Mouse (Mus musculus): ENCODE measurements around the gene Shank2.
A peak's percentile ranks its signal among the peaks of the same experiment; 100 is the strongest.

Gene Shank2

GRCm38 (mm10) chr7:144284241-144285065 is 282.7 kb downstream of the Shank2 start:
- peak; percentile 71 for DNase-seq

DNA sequence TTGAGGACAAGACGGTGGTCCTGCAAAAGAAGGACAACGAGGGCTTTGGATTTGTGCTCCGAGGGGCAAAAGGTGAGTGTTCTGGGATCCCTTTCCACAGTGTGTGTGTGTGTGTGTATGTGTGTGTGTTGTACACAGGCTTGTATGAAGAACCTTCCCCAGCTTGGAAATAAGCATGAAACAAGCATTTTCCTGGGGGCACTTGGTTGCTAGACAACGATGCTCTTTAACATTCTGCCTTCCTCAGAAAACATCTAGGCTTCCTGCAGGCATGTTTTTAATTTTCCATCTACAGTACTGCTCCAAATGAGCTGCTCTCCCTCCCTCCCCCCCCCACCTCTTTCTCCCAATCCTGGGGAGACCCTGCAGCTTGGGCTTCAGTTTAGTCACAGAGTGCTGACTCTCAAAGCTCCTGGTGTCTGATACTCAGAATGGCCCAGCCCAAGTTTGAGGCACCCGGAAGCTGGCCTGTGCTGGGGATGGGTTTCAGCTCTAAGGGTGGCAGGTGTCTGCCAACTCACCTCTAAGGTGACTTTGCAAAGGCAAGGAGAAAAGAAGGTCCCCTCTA is 283.4 kb downstream of the Shank2 start:
- no peak for DNase-seq

GRCm38 (mm10) chr7:144285912-144286311 is 284.2 kb downstream of the Shank2 start:
- no peak for DNase-seq

- no peak for DNase-seq
Measured at GRCm38 (mm10) chr7:144287991-144288390, 286.3 kb downstream of the Shank2 start.

DNA sequence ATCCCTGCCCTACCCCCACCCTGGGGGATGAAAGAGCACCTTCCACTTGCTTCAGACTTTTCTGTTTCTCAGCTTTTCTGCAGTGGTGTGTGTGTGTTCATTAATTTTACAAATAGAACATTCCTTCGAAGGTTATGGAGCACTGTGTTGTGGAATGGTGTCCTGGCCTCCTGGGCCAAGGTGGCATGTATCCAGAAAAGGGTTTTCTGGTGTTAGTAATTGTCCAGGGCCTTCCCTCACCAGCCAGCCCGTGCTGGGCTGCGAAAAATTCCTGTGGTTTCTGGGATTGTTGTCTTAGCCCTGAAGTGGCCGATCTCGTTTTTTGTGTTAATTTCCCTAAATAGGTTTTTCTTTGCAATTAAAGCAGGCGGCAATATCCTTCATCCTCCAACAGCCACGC is 289.8 kb downstream of the Shank2 start:
- no peak for DNase-seq

DNA sequence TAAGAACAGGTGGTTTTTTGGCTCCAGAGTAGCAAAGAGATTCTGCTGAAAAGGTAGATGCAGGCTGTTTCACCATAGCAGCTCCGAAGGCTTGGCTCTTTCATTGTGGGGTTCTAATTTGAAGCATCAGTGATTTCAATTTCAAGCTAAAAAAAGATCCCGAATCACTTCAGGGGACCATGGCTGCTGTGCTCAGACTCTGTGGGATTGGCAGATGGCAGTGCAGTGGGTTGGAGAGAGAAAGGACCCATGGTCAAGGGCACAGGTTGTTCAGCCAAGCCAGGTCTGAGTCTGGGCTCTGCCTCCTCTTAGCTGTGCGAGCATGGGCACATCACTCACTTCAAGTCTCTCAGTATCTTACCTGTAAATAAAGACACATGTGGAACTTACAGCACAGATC is 291.9 kb downstream of the Shank2 start:
- DNase-seq: no peak

DNA sequence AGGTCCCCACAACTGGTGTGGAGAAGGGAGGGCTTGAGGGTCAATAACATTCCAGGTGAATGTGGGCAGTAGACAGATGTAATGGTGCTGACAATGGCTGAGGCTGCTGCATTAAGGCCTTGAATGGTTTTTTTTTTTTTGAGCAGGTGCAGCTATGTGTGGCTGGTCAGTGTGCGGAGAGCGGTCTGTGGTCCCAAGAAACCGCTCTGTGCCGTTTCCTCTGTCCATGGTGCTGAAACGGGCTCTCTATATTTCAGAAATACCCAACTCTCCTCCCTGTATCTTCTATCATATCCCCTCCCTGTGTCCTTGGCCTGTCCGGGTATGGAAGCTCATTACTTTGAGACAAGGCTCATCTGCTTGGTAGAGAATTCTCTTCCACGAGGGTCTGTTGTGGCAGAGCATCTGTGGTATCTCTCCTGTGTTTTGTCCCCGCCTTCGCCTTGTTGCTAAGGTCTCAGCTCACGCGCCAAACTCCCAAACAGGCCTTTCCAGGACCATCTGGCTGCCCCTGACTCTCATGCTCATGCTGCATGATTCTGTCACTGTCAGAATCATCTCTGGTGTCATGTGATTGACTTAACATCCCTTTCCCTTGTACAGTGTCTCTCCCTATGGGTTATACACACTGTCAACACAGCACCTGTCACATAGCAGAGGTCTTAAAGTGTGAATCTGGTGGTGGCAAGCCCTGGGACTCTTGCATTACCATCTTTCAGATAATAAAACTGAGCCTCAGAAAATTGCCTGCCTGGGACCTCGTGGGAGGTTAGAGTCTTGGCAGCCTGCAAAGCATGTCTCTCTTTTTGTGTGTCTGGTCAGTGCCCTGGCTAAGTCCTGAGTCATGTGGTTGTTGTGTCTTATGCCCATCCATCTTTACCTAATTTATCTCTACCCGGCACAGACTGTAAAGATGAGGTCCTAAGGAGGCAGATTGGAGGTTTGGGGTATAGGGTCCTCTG is 292.8 kb downstream of the Shank2 start:
- DNase-seq: peak; percentile 61

DNA sequence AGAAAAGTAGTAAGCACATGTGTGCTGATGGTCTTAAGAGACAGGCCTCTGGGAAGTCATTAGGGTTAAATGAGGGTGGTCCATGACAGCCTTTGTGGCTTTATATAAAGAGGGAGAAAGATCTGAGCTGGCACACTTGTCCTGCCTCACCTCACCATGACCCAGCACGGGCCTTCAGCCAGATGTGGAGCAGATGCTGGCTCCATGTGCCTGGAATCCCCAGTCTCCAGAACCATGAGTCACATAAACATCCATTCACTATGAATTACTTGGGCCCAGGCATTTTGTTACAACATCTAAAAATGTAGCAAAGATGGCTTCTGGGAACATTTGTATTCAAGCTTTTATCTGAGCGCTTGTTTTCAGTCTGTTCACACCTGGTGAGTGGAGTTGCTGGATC is 297.6 kb downstream of the Shank2 start:
- no peak for DNase-seq

DNA sequence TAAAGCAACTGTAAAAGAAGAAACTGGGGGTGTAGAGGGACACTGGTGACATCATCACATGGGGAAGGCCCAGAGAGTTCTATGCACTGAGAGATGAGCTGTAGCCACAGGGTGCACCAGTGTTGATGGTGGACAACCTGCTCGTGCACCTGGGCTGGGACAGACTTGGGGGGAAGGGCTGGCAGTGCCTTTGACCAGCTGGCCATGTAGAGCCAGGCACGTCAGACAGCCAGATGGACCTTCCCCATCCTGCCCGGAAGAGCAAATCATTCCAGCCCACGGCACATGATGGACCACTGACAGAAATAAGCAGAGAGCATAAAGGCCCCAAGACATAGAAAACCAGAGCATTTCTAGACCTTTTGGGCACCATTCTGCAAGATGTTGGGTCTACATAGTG is 299.9 kb downstream of the Shank2 start:
- DNase-seq: no peak

DNA sequence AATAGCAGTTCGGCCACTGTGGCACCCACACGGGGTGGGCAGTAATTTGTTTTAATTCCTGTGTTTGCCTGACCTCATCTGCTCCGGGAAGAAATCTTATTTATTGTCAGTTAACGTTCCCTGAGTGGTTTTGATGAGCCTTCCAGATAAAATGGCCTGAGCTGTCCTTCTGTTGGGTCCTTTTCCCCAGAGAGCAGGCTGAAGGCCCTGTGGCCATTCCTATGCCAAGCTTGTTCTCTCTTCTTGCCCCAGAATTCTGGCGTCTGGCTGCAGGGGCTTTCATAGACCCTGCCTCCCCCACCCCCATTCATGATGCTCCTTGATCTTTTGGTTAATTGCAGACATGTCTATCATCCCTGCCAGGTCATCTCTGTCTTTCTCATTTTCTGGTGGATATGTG is 300.8 kb downstream of the Shank2 start:
- no peak for DNase-seq

- no peak for DNase-seq
Measured at GRCm38 (mm10) chr7:144307853-144308409, 306.2 kb downstream of the Shank2 start.

DNA sequence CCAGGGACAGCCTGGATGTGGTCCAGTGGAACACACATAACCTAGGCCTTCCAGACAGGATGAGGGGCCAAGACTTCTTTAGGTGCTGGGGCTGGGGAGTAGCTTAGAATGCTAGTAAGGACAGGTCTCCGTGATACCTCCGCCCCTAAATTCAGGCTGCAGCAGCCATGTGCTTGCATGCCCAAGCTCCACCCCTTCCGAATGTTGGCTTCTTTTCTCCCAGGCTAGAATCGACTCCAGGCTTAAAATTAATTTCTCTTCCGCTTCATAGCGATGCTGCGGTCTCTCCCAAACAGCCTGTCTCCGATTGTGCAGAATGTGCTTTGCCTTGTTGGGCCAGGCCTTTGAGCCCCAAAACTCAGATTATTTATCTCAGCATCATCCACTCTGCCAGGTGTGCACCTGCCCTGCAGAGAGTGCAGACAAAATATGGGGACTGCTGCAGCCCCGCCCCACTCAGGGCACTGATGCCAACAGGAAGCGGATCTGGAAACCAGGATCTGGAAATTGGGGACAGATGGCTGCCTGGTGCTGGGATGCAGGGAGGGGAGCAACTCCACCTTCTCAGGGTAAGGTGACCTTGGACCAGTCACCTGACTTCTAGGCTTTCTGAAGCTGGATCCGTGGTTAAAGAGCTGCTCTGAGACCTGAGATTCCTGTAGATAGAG is 312.8 kb downstream of the Shank2 start:
- no peak for DNase-seq

DNA sequence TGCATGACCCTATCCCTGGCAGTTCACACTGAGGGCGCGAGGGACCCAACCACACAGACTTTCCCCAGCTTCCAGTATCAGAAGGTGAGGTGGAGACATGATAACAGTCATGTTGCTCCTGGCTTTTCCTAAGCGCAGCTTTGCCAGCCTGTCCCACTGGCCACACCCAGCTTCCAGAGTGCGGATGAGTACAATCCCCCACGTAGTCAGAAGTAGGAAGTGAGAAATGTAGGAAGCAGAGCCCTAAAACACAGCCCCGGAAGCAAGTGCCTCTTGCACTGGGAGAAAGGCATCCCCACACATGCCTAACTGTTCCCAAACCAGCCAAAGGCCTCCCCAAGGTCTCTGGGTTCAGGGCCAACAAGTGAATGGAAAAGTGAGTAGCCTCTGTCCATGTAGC is 314.5 kb downstream of the Shank2 start:
- DNase-seq: no peak

DNA sequence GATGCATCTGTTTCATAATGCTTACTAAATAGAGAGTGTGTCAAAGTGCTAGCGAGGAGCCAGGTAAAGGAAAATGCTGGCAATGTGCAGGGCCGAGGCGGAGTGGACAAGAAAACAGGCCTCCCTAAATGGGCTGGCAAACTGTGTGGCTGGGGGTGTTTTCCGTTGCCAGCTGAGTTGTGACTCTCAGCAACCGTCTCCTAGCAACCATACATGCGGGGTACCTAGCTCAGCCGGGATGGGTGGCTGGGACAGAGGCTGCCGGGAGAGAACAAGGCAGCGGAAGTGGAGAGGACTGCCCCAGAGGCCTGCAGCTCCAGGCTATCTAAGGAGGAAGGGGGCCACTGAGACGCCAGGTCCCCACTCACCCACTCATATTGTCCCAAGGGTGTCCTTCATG is 315.1 kb downstream of the Shank2 start:
- DNase-seq: peak; percentile 84

- no peak for DNase-seq
Measured at GRCm38 (mm10) chr7:144324077-144324476, 322.3 kb downstream of the Shank2 start.

DNA sequence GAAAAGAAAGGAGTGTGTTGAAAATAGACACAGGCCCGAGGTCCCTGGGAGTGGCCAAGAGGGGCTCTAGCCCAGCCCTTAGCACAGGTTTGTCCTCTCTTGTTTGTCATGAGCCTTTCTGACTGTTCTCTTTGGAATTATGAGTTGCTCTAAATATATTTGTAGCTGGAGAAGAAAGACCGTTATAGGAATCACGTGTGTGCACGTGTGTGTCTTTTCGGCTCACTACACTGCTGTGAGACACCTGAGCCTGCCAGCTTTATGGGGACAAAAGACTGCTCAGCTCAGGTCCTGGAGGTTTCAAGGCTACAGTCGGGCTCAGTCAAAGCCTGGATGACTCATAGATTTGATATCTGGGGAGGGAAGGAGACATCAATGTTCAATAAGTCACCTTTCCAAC is 323.1 kb downstream of the Shank2 start:
- no peak for DNase-seq

- DNase-seq: peak; percentile 77
Measured at GRCm38 (mm10) chr7:144325603-144326002, 323.9 kb downstream of the Shank2 start.

- DNase-seq: no peak
Measured at GRCm38 (mm10) chr7:144329403-144329890, 327.7 kb downstream of the Shank2 start.

- peak; percentile 36 for DNase-seq
Measured at GRCm38 (mm10) chr7:144336626-144337025, 334.9 kb downstream of the Shank2 start.

- DNase-seq: no peak
Measured at GRCm38 (mm10) chr7:144338694-144339093, 337.0 kb downstream of the Shank2 start.

- DNase-seq: no peak
Measured at GRCm38 (mm10) chr7:144340376-144340775, 338.6 kb downstream of the Shank2 start.

DNA sequence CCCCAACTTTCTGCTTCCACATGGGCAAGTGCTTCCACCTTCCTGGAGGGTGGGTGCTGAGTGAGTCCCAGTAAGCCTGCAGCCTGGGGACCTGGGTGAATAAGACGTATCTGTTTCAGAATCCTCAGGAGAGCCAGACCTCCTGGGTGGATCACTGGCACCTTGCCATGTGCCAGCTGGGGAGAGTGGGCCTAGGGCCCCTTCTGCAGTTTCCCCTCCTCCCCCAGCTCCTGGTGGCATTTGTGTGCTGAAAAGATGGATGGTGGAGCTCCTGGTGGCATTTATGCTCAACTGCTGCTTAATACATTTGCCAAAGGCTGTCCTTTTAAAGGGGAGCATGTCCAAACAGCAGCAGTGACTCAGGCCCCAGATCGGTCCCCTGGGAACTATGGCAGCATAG is 364.4 kb downstream of the Shank2 start:
- peak; percentile 41 for DNase-seq

Measured in layer of hippocampus, adult 9-11 months (tissue).